Mouse (Mus musculus) liver, embryonic 14.5 days (tissue): ENCODE measurements around the gene Golga7b. TPM values are rescaled to one million over a fixed set of nuclear protein-coding genes. Genes with fewer than 3 reads are reported as not detected.

ENCODE experiments used
- ATAC-seq: fragments of 200-750 bp; cut with Nextera tagmentation; 2 replicates; pipeline ENCODE4 v1.8.0; 2017; ENCODE audit warnings: moderate number of reproducible peaks, mild to moderate bottlenecking, moderate library complexity; ENCODE audit not compliant: insufficient read depth
- DNase-seq, 3 experiments: peaks; one replicate each; pipeline ENCODE4 v3.0.0-alpha.2; 2012 to 2013; ENCODE audit warnings: low read depth in 3 of 3, low spot score in 3 of 3
- H3K27ac ChIP-seq: fragments of 300-500 bp; sonication (generic); 2 replicates; pipeline ENCODE4 v1.5.1; 2014; ENCODE audit warnings: moderate library complexity, mild to moderate bottlenecking, control low read depth, inconsistent platforms
- H3K27me3 ChIP-seq: fragments of 300-500 bp; sonication (generic); 2 replicates; pipeline ENCODE4 v1.6.1; 2014; ENCODE audit warnings: mild to moderate bottlenecking, low read length, moderate library complexity; ENCODE audit not compliant: control insufficient read depth, insufficient read depth
- H3K36me3 ChIP-seq: fragments of 300-500 bp; sonication (generic); replicated peaks from 2 replicates; pipeline ENCODE4 v1.6.1; 2014; ENCODE audit warnings: low read depth; ENCODE audit not compliant: control insufficient read depth, insufficient read depth
- H3K4me1 ChIP-seq, 2 experiments: fragments of 200-500 bp in 1 of 2; fragments of 300-500 bp in 1 of 2; sonication (generic) in 1 of 2; replicated peaks; 2 replicates each; pipeline ENCODE4 v1.6.1; 2012 to 2014; ENCODE audit warnings: antibody characterized with exemption in 1 of 2, inconsistent platforms in 1 of 2, low read length in 1 of 2; ENCODE audit not compliant: control insufficient read depth in 2 of 2, insufficient read depth in 2 of 2
- H3K4me2 ChIP-seq: fragments of 300-500 bp; sonication (generic); 2 replicates; pipeline ENCODE4 v1.6.1; 2014; ENCODE audit warnings: low read depth, mild to moderate bottlenecking, control low read depth, moderate library complexity
- H3K4me3 ChIP-seq, 2 experiments: fragments of 200-500 bp in 1 of 2; fragments of 300-500 bp in 1 of 2; sonication (generic) in 1 of 2; 2 replicates each; pipeline ENCODE4 v1.5.1; 2012 to 2014; ENCODE audit warnings: low read depth in 2 of 2, low read length in 2 of 2, mild to moderate bottlenecking in 2 of 2, control low read depth in 1 of 2, inconsistent platforms in 1 of 2, moderate library complexity in 1 of 2; ENCODE audit not compliant: insufficient read depth in 1 of 2
- H3K9ac ChIP-seq: fragments of 300-500 bp; sonication (generic); replicated peaks from 2 replicates; pipeline ENCODE4 v1.6.1; 2014; ENCODE audit warnings: mild to moderate bottlenecking, control low read depth, moderate library complexity
- H3K9me3 ChIP-seq: fragments of 300-500 bp; sonication (generic); 2 replicates; pipeline ENCODE4 v1.6.1; 2016; ENCODE audit warnings: low read length, mixed read lengths; ENCODE audit not compliant: control insufficient read depth
- CTCF ChIP-seq: IDR thresholded peaks from 2 replicates; pipeline ENCODE4 v1.5.1; 2016; ENCODE audit warnings: antibody characterized with exemption, low read depth, control low read depth
- EP300 ChIP-seq: IDR thresholded peaks from 2 replicates; pipeline ENCODE4 v1.6.1; 2016; ENCODE audit warnings: antibody characterized with exemption, low read depth
- WGBS: fragments of 180-500 bp; shearing (Covaris S2); extraction: QIAGEN DNeasy Blood & Tissue Kit; methylation state at CpG from one replicate; pipeline ENCODE4 v1.1.7; 2014; ENCODE audit not compliant: insufficient replicate concordance; 5-methylcytosine and 5-hydroxymethylcytosine counted together
- polyA plus RNA-seq, 2 experiments: library from polyadenylated mRNA; depleted of rRNA in 1 of 2; stranded (reverse) in 1 of 2; unstranded in 1 of 2; fragments of >200 nt; fragmentation: Nextera tagmentation in 1 of 2; extraction: Ambion mirVana in 1 of 2; gene quantifications; 2 replicates each; pipeline versions ENCODE4 v1.2.1 to v1.2.3; 2012 to 2014

Golga7b gene
- polyA plus RNA-seq, 2 experiments = not detected

GRCm38 (mm10) chr19:42263524-42263923 is 16.1 kb downstream of the Golga7b start:
- no peak for TF ChIP-seq CTCF
- TF ChIP-seq EP300 = no peak
- 32% methylated on average over 3 of the region's 3 CpGs for WGBS
- Histone ChIP-seq H3K4me1 (no peaks in the 10 kb centered on the region), H3K4me2 (no peak overlapping the region), H3K27me3 (no peaks in the 10 kb centered on the region), H3K27ac (no peak overlapping the region), H3K9me3 (no peaks in the 10 kb centered on the region), H3K9ac (no peak overlapping the region), H3K4me3 (no peak overlapping the region), H3K36me3 (no peaks in the 10 kb centered on the region)
- DNase-seq (no peak), ATAC-seq (no peak)

- no peaks in the 10 kb centered on the region for H3K27me3 ChIP-seq
- no peaks in the 10 kb centered on the region for H3K9me3 ChIP-seq
- no peak overlapping the region for H3K27ac ChIP-seq
- no peak for TF ChIP-seq EP300
- TF ChIP-seq CTCF = no peak
- ATAC-seq (no peak), DNase-seq (no peak)
- no peak overlapping the region for H3K9ac ChIP-seq
- H3K36me3 ChIP-seq = no peaks in the 10 kb centered on the region
- no peak overlapping the region for H3K4me3 ChIP-seq
- H3K4me2 ChIP-seq = no peak overlapping the region
- no peaks in the 10 kb centered on the region for H3K4me1 ChIP-seq
- WGBS = 3% methylated on average over 17 of the region's 19 CpGs
Measured at GRCm38 (mm10) chr19:42268337-42268736, 21.0 kb downstream of the Golga7b start.

- Histone ChIP-seq H3K27ac (no peak overlapping the region), H3K4me1 (no peaks in the 10 kb centered on the region), H3K4me2 (no peak overlapping the region), H3K9ac (no peak overlapping the region), H3K9me3 (no peaks in the 10 kb centered on the region), H3K27me3 (no peaks in the 10 kb centered on the region), H3K4me3 (no peak overlapping the region), H3K36me3 (no peaks in the 10 kb centered on the region)
- no peak for ATAC-seq
- 38% methylated on average over 6 of the region's 6 CpGs for WGBS
- TF ChIP-seq EP300 (no peak), CTCF (no peak)
- DNase-seq = no peak
Measured at GRCm38 (mm10) chr19:42270119-42270518, 22.7 kb downstream of the Golga7b start.

GRCm38 (mm10) chr19:42271182-42271581 is 23.8 kb downstream of the Golga7b start:
- no peak for TF ChIP-seq CTCF
- no peak for TF ChIP-seq EP300
- H3K9me3 ChIP-seq = no peaks in the 10 kb centered on the region
- WGBS = 46% methylated on average over 7 of the region's 7 CpGs
- H3K9ac ChIP-seq = no peak overlapping the region
- H3K27ac ChIP-seq = no peak overlapping the region
- H3K4me1 ChIP-seq = no peaks in the 10 kb centered on the region
- H3K4me3 ChIP-seq = no peak overlapping the region
- DNase-seq (no peak), ATAC-seq (no peak)
- no peak overlapping the region for H3K4me2 ChIP-seq
- no peaks in the 10 kb centered on the region for H3K36me3 ChIP-seq
- H3K27me3 ChIP-seq = no peaks in the 10 kb centered on the region

- no peak overlapping the region for H3K4me3 ChIP-seq
- no peak overlapping the region for H3K27ac ChIP-seq
- no peaks in the 10 kb centered on the region for H3K9me3 ChIP-seq
- no peaks in the 10 kb centered on the region for H3K4me1 ChIP-seq
- no peaks in the 10 kb centered on the region for H3K27me3 ChIP-seq
- peak; percentile 87 for TF ChIP-seq CTCF
- TF ChIP-seq EP300 = no peak
- no peaks in the 10 kb centered on the region for H3K36me3 ChIP-seq
- no peak overlapping the region for H3K4me2 ChIP-seq
- ATAC-seq = no peak
- peak; percentile 14 to 31 (median 20) for DNase-seq
- WGBS = 35% methylated on average over 14 of the region's 14 CpGs
- H3K9ac ChIP-seq = no peak overlapping the region
Measured at GRCm38 (mm10) chr19:42272003-42272963, 24.9 kb downstream of the Golga7b start.
